Mouse (Mus musculus) gastrocnemius, adult 8-10 months (tissue): ENCODE results near the gene Asmt. TPM values are rescaled to one million over a fixed set of nuclear protein-coding genes. Genes with fewer than 3 reads are reported as not detected.

Source experiments
- DNase-seq, 2 experiments: peaks; one replicate each; pipeline ENCODE4 v3.0.0; 2022; ENCODE audit warnings: low spot score in 2 of 2
- total RNA-seq, 4 experiments: library from RNA; stranded (reverse); gene quantifications; 2 replicates each; pipeline ENCODE4 v1.2.4; 2022

The Asmt gene
- total RNA-seq, result not detected

DNA sequence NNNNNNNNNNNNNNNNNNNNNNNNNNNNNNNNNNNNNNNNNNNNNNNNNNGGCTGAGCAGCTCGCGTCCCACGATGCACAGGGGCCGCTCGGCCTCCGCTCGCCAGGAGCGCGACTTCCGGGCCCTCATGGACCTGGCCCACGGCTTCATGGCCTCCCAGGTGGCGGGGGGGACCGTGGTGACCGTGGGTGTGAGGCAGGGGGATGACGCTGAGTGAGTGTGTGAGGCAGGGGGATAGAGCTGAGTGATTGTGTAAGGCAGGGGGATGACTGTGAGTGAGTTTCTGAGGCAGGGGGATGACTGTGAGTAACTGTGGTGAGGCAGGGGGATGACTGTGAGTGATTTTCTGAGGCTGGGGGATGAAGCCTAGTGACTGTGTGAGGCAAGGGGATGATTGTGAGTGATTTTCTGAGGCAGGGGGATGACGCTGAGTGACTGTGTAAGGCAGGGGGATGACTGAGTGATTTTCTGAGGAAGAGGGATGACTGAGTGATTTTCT is at the start of gene Asmt:
Asmt (plus strand) TSS at position 51 of the 499 bp plus-strand sequence.
- DNase-seq, result no peak

GRCm38 (mm10) chrX:170673233-170673951 is 948 bp downstream of the Asmt start:
- DNase-seq, result no peak

DNA sequence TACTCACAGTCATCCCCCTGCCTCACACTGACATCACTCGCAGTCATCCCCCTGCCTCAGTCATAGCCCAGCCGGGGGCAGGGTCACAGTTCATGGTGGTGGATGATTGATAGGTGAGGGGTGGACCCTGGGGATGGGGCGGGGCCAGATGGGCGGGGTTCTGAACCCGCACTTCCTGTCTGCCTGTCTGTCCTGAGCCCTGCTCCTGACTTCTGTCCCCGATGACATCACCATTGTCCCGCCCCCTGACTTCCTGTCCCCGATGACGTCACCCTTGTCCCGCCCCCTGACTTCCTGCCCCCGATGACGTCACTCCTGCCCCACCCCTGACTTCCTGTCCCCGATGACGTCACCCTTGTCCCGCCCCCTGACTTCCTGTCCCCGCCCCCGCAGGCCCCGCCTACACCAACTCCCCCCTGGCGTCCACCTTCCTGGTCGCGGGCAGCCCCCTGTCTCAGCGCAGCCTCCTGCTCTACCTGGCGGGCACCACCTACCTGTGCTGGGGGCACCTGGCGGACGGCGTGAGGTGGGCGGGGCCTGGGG is 1.9 kb downstream of the Asmt start:
- peak in 1 of 2 experiments; percentile 9 for DNase-seq

DNA sequence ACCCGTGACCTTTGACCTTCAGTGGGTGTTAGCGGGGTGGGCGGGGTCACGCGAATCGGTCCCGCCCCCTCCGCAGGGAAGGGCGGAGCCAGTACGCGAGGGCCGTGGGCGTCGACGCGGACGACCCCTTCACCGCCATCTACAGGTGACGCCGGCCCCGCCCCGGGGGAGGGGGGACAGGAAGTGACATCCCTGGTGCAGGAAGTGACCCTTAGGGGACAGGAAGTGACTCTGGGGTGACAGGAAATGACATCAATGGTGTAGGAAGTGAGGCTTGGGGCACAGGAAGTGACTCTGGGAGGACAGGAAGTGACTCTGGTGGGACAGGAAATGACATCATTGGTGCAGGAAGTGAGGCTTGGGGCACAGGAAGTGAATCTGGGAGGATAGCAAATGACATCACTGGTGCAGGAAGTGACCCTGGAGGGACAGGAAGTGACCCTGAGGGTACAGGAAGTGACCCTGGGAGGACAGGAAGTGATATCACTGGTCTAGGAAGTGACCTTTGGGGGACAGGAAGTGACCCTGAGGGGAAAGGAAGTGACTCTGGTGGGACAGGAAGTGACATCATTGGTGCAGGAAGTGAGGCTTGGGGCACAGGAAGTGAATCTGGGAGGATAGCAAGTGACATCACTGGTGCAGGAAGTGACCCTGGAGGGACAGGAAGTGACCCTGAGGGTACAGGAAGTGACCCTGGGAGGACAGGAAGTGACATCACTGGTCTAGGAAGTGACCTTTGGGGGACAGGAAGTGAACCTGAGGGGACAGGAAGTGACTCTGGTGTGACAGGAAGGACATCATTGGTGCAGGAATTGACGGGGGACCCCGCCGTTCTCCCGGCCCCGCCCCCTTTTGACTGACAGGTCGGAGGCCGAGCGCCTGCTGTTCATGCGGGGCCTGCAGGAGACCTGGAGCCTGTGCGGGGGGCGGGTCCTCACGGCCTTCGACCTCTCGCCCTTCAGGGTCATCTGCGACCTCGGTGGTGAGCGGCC is 2.7 kb downstream of the Asmt start:
- DNase-seq, result peak in 1 of 2 experiments; percentile 3

DNA sequence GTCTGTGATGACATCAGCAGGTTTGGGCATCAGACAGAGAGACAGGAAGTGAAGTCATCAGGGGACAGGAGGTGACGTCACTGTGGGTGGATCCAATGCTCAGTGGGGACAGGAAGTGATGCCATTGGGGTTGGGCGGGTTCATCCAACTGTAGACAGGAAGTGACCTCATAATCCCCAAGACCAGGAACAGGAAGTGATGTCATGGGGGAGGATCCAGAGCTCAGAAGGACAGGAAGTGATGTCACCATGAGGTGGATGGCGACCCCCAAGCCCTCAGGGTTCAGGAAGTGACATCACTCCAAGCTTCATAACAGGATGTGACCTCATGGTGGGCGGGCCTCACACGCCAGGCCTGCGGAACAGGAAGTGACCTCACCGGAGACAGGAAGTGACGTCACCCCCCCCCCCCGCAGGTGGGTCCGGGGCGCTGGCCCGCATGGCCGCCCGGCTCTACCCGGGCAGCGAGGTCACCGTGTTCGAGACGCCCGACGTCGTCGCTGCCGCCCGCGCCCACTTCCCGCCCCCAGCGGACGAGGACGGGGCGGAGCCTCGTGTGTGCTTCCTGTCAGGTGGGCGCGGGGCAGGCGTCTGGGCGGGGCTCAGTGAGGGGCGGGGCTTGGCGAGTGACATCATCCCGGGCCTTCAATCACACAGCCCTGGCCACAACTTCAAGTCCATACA is 3.6 kb downstream of the Asmt start:
- DNase-seq, result no peak

DNA sequence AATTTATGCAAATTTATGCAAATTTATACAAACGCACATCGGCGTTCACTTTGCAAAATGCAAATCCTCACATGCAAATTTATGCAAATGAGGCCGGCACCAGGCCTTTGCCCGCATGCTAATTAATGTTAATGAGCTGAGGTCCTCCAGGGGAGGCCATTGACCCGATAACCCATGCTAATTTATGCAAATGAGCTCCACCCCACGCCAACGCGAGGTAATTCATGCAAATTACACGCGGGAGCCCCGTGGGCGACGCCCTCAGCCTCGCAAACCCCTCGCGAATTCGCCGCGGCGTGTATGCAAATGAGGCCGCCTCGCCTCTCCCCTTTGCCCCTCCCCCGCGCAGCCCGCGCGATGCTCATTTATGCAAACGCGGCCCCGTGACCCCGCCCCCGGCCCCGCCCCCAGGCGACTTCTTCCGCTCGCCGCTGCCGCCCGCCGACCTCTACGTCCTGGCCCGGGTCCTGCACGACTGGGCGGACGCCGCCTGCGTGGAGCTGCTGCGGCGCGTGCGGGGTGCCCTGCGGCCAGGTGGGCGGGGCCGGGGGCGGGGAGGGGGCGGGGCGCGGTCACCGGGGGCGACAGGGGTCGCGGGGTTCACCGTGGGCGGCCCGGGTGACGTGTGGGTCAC is 4.3 kb downstream of the Asmt start:
- DNase-seq, result no peak

DNA sequence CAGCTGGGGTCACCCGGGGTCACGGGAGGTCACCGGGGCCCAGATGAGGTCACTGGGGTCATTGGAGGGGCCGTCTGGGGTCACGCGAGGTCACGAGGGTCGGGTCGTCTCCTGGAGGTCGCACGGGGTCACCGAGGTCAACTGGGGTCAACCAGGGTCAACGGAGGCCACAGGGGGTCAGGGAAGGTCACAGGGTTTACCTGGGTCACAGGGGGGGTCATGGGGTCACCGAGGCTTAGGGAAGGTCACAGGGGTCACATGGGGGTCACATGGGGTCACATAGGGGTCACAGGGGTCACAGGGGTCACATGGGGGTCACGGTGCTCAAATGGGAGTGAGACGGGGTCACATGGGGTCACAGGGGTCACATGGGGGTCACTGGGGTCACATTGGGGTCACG is 4.8 kb downstream of the Asmt start:
- DNase-seq, result no peak

DNA sequence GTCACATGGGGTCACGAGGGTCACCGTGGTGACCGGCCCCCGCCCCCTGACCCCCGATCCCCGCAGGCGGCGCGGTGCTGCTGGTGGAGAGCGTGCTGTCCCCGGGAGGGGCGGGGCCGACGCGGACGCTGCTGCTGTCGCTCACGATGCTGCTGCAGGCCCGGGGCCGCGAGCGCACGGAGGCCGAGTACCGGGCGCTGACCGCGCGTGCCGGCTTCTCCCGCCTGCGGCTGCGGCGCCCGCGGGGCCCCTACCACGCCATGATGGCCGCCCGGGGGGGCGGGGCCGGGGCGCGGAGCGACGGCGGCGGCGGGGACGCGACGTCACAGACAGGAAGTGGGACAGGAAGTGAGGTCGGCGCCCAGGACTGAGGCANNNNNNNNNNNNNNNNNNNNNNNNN is 5.2 kb downstream of the Asmt start:
- no peak for DNase-seq
